9 mouse cellular contexts compared by ENCODE assay signal in the genomic region with DNA sequence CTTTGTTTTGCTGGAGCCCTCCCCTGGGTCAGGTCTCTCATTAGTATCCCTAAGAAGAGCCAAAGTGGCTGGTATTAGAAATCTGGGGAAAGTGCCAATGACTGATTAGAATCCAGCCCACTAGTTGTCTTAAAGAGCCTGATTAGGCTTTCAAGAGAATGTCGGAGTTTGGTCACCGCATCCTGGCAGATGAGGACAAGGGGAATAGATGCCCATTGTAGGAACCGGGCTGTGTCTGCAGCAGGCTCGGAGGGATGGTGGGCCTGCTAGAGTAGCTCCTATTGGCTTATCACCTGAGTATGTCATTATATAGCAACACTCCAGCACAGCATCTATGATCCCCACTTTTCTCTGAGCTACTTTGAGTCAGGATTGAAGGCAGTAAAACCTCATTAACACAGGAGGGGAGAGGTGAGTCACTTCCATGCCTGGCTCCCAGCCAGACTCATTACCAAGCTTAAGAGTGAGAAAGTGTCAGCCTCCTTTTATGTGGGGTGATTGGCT. TPM values are rescaled to one million over a fixed set of nuclear protein-coding genes. Genes with fewer than 3 reads are reported as not detected.
DNase-seq lines count a peak whose midpoint lies in the region; ATAC-seq lines count a peak whose summit lies in the region.
"Had no signal": no experiment of that assay in that cellular context is flagged by ENCODE, and none has a peak within 500 bp of the region (broad histone marks: within the 10 kb centered on the region; RNA-seq: fewer than 3 reads in every experiment).

No protein-coding gene starts in this region.

- DNase-seq in limb, embryonic 11.5 days (ENCODE audit: low spot score) = peak; percentile 31
- DNase-seq in limb, embryonic 10.5 days (ENCODE audit: low spot score) = no peak
- no peak for DNase-seq in adrenal gland, adult (ENCODE audit: inconsistent age in 2 of 2, low spot score in 1 of 2)
- no peak for DNase-seq in urinary bladder, adult 2 months (ENCODE audit: low spot score)
- DNase-seq: thymus, postnatal 36 days had no signal

- no peaks in the 10 kb centered on the region for H3K27me3 ChIP-seq in limb, embryonic 11.5 days (ENCODE audit: control insufficient read depth, insufficient read depth, low read length)
- H3K27me3 ChIP-seq in limb, embryonic 10.5 days (ENCODE audit: low read depth, poor library complexity, severe bottlenecking) = no peaks in the 10 kb centered on the region
- H3K27me3 ChIP-seq in forebrain, embryonic 12.5 days = no peaks in the 10 kb centered on the region
- no peaks in the 10 kb centered on the region for H3K27me3 ChIP-seq in hindbrain, embryonic 16.5 days (replicated peaks; ENCODE audit: control insufficient read depth, insufficient read depth, low read length)
- H3K27me3 ChIP-seq in neural tube, embryonic 15.5 days (replicated peaks) = no peaks in the 10 kb centered on the region

- no peak overlapping the region for H3K9ac ChIP-seq in limb, embryonic 11.5 days (ENCODE audit: low read length)
- no peak overlapping the region for H3K9ac ChIP-seq in forebrain, embryonic 12.5 days
- H3K9ac ChIP-seq in hindbrain, embryonic 16.5 days (ENCODE audit: low read depth, low read length) = no peak overlapping the region
- H3K9ac ChIP-seq in neural tube, embryonic 15.5 days (replicated peaks) = no peak overlapping the region

- no peak overlapping the region for H3K27ac ChIP-seq in limb, embryonic 11.5 days (replicated peaks; ENCODE audit: low read depth, low read length)
- no peak overlapping the region for H3K27ac ChIP-seq in limb, embryonic 10.5 days
- H3K27ac ChIP-seq in forebrain, embryonic 12.5 days = 0 out of 2 replicates have a peak overlapping the region, but pooled peaks have one; percentile 16
- H3K27ac ChIP-seq in hindbrain, embryonic 16.5 days (ENCODE audit: low read depth, low read length) = no peak overlapping the region
- no peak overlapping the region for H3K27ac ChIP-seq in neural tube, embryonic 15.5 days (replicated peaks)

- no peaks in the 10 kb centered on the region for H3K4me1 ChIP-seq in limb, embryonic 11.5 days (ENCODE audit: control insufficient read depth, insufficient read depth, low read length)
- peaks cover 6% of the 10 kb centered on the region; the same call in 1 of the 2 replicates for H3K4me1 ChIP-seq in limb, embryonic 10.5 days
- H3K4me1 ChIP-seq in forebrain, embryonic 12.5 days = peaks cover 12% of the 10 kb centered on the region; the same call in 1 of the 2 replicates
- H3K4me1 ChIP-seq in hindbrain, embryonic 16.5 days (ENCODE audit: control insufficient read depth, insufficient read depth, low read depth, low read length) = no peaks in the 10 kb centered on the region
- no peaks in the 10 kb centered on the region for H3K4me1 ChIP-seq in neural tube, embryonic 15.5 days

- no peaks in the 10 kb centered on the region for H3K36me3 ChIP-seq in limb, embryonic 11.5 days (ENCODE audit: control insufficient read depth, insufficient read depth, low read length)
- no peaks in the 10 kb centered on the region for H3K36me3 ChIP-seq in limb, embryonic 10.5 days
- no peaks in the 10 kb centered on the region for H3K36me3 ChIP-seq in forebrain, embryonic 12.5 days (replicated peaks)
- H3K36me3 ChIP-seq in hindbrain, embryonic 16.5 days (ENCODE audit: control insufficient read depth, insufficient read depth, low read length) = no peaks in the 10 kb centered on the region
- H3K36me3 ChIP-seq in neural tube, embryonic 15.5 days = no peaks in the 10 kb centered on the region

- 56% methylated on average over 4 of the region's 4 CpGs for WGBS in limb, embryonic 11.5 days
- WGBS in limb, embryonic 10.5 days = 67% methylated on average over 4 of the region's 4 CpGs
- 53% methylated on average over 4 of the region's 4 CpGs for WGBS in forebrain, embryonic 12.5 days
- 59% methylated on average over 4 of the region's 4 CpGs for WGBS in hindbrain, embryonic 16.5 days
- 51% methylated on average over 4 of the region's 4 CpGs for WGBS in neural tube, embryonic 15.5 days

- H3K4me2 ChIP-seq in limb, embryonic 11.5 days (ENCODE audit: low read depth, severe bottlenecking) = no peak overlapping the region
- no peak overlapping the region for H3K4me2 ChIP-seq in forebrain, embryonic 12.5 days
- H3K4me2 ChIP-seq in hindbrain, embryonic 16.5 days (ENCODE audit: low read length) = no peak overlapping the region
- no peak overlapping the region for H3K4me2 ChIP-seq in neural tube, embryonic 15.5 days

- H3K9me3 ChIP-seq in limb, embryonic 11.5 days (ENCODE audit: control insufficient read depth, low read length) = no peaks in the 10 kb centered on the region
- no peaks in the 10 kb centered on the region for H3K9me3 ChIP-seq in limb, embryonic 10.5 days (replicated peaks)
- no peaks in the 10 kb centered on the region for H3K9me3 ChIP-seq in forebrain, embryonic 12.5 days
- no peaks in the 10 kb centered on the region for H3K9me3 ChIP-seq in hindbrain, embryonic 16.5 days (ENCODE audit: control insufficient read depth, low read length)
- no peaks in the 10 kb centered on the region for H3K9me3 ChIP-seq in neural tube, embryonic 15.5 days (replicated peaks)

- ATAC-seq in limb, embryonic 11.5 days (ENCODE audit: insufficient number of reproducible peaks, low FRiP score, low TSS enrichment, low read depth) = no peak
- peak; percentile 86; the same call in 1 of the 2 replicates for ATAC-seq in forebrain, embryonic 12.5 days (ENCODE audit: low FRiP score)
- ATAC-seq in hindbrain, embryonic 16.5 days = peak; percentile 60
- peak; percentile 28; the same call in 1 of the 2 replicates for ATAC-seq in neural tube, embryonic 15.5 days (ENCODE audit: low FRiP score)

- H3K4me3 ChIP-seq in limb, embryonic 11.5 days (ENCODE audit: low read depth, low read length) = no peak overlapping the region
- no peak overlapping the region for H3K4me3 ChIP-seq in limb, embryonic 10.5 days
- H3K4me3 ChIP-seq in forebrain, embryonic 12.5 days (replicated peaks) = no peak overlapping the region
- H3K4me3 ChIP-seq in hindbrain, embryonic 16.5 days (ENCODE audit: low read length) = no peak overlapping the region
- H3K4me3 ChIP-seq in neural tube, embryonic 15.5 days (replicated peaks) = no peak overlapping the region

RNA-seq across cellular contexts. Expression of a gene that starts 15.9 kb away (rescaled TPM):
- polyA plus RNA-seq in limb, embryonic 11.5 days (2014; fragmentation: Nextera tagmentation; extraction: Ambion mirVana) = not detected in 2 replicates
- not detected in 2 replicates for polyA plus RNA-seq in limb, embryonic 10.5 days (2016; fragmentation: Nextera tagmentation; extraction: Ambion mirVana)
- not detected in 2 replicates for polyA plus RNA-seq in forebrain, embryonic 12.5 days (2016; fragmentation: Nextera tagmentation; extraction: Ambion mirVana)
- polyA plus RNA-seq in hindbrain, embryonic 16.5 days (2015; fragmentation: Nextera tagmentation; extraction: Ambion mirVana) = not detected in 2 replicates
- not detected in 2 replicates for polyA plus RNA-seq in neural tube, embryonic 15.5 days (2015; fragmentation: Nextera tagmentation; extraction: Ambion mirVana)
- not detected in 2 replicates for polyA plus RNA-seq in urinary bladder, adult 2 months (2012; rRNA removed)
- polyA plus RNA-seq: limb, embryonic 14.5 days had no signal

RNA-seq across cellular contexts. Expression of a gene that starts 36.9 kb away (rescaled TPM):
- 4.4 and 5.1 TPM in 2 replicates for polyA plus RNA-seq in limb, embryonic 11.5 days (2014; fragmentation: Nextera tagmentation; extraction: Ambion mirVana)
- polyA plus RNA-seq in limb, embryonic 10.5 days (2016; fragmentation: Nextera tagmentation; extraction: Ambion mirVana) = 5.0 and 5.3 TPM in 2 replicates
- polyA plus RNA-seq in forebrain, embryonic 12.5 days (2016; fragmentation: Nextera tagmentation; extraction: Ambion mirVana) = 6.7 and 7.3 TPM in 2 replicates
- 11.4 and 11.6 TPM in 2 replicates for polyA plus RNA-seq in hindbrain, embryonic 16.5 days (2015; fragmentation: Nextera tagmentation; extraction: Ambion mirVana)
- 7.7 and 9.3 TPM in 2 replicates for polyA plus RNA-seq in neural tube, embryonic 15.5 days (2015; fragmentation: Nextera tagmentation; extraction: Ambion mirVana)
- 71.6 and 95.8 TPM in 2 replicates for polyA plus RNA-seq in urinary bladder, adult 2 months (2012; rRNA removed)
